8 mouse cellular contexts compared by ENCODE assay signal in genomic region chr6:39781766-39782530, GRCm38 (mm10). TPM values are rescaled to one million over a fixed set of nuclear protein-coding genes. Genes with fewer than 3 reads are reported as not detected.
DNase-seq lines count a peak whose midpoint lies in the region; ATAC-seq and TF ChIP-seq lines count a peak whose summit lies in the region.

No protein-coding gene starts in this region.

- peak; percentile 41 for ATAC-seq in intestine, embryonic 16.5 days
- no peak for ATAC-seq in lung, embryonic 15.5 days (ENCODE audit: borderline replicate concordance, extremely low read depth, low FRiP score, low TSS enrichment)
- ATAC-seq in stomach, postnatal 0 days (ENCODE audit: low FRiP score, low TSS enrichment): peak; percentile 90
- no peak for ATAC-seq in activated CD4-positive, CD25-positive, alpha-beta regulatory T cell, adult 4 months

- H3K9me3 ChIP-seq in intestine, embryonic 16.5 days (ENCODE audit: control insufficient read depth, low read length): no peaks in the 10 kb centered on the region
- no peaks in the 10 kb centered on the region for H3K9me3 ChIP-seq in lung, embryonic 15.5 days
- H3K9me3 ChIP-seq in stomach, postnatal 0 days (ENCODE audit: control insufficient read depth, low read length): no peaks in the 10 kb centered on the region

- H3K4me3 ChIP-seq in spleen, adult 2 months (ENCODE audit: extremely low read depth, insufficient read depth, insufficient read length): 0 out of 2 replicates have a peak overlapping the region, but pooled peaks have one; percentile 9
- H3K4me3 ChIP-seq in intestine, embryonic 16.5 days (ENCODE audit: low read length): no peak overlapping the region
- peak overlapping the region; percentile 28 for H3K4me3 ChIP-seq in lung, embryonic 15.5 days
- H3K4me3 ChIP-seq in stomach, postnatal 0 days (ENCODE audit: low read depth, low read length): peak overlapping the region; percentile 20

- peak overlapping the region; percentile 38; the same call in 1 of the 2 replicates for H3K27ac ChIP-seq in spleen, adult 2 months (ENCODE audit: insufficient read depth, low read length)
- H3K27ac ChIP-seq in intestine, embryonic 16.5 days (ENCODE audit: low read length): peak overlapping the region; percentile 64; the same call in 1 of the 2 replicates
- H3K27ac ChIP-seq in lung, embryonic 15.5 days: no peak overlapping the region
- H3K27ac ChIP-seq in stomach, postnatal 0 days (replicated peaks): peak overlapping the region; percentile 53; the same call in 1 of the 2 replicates

- no peaks in the 10 kb centered on the region for H3K27me3 ChIP-seq in spleen, adult 2 months (ENCODE audit: control insufficient read depth, insufficient read depth, low read length)
- no peaks in the 10 kb centered on the region for H3K27me3 ChIP-seq in intestine, embryonic 16.5 days (replicated peaks; ENCODE audit: control insufficient read depth, insufficient read depth, low read length)
- no peaks in the 10 kb centered on the region for H3K27me3 ChIP-seq in lung, embryonic 15.5 days
- H3K27me3 ChIP-seq in stomach, postnatal 0 days (ENCODE audit: control insufficient read depth, insufficient read depth, low read length): no peaks in the 10 kb centered on the region

- no peak for TF ChIP-seq EP300 in stomach, postnatal 0 days (optimal IDR thresholded peaks at IDR 0.05)

- H3K9ac ChIP-seq in intestine, embryonic 16.5 days (ENCODE audit: low read depth, low read length): peak overlapping the region; percentile 20; the same call in 1 of the 2 replicates
- H3K9ac ChIP-seq in lung, embryonic 15.5 days: peak overlapping the region; percentile 13; the same call in 1 of the 2 replicates
- H3K9ac ChIP-seq in stomach, postnatal 0 days (ENCODE audit: low read length): no peak overlapping the region

- no peaks in the 10 kb centered on the region for H3K36me3 ChIP-seq in spleen, adult 2 months (ENCODE audit: control insufficient read depth, insufficient read depth, low read length)
- no peaks in the 10 kb centered on the region for H3K36me3 ChIP-seq in intestine, embryonic 16.5 days (ENCODE audit: control insufficient read depth, insufficient read depth, low read length)
- no peaks in the 10 kb centered on the region for H3K36me3 ChIP-seq in lung, embryonic 15.5 days
- no peaks in the 10 kb centered on the region for H3K36me3 ChIP-seq in stomach, postnatal 0 days (ENCODE audit: control insufficient read depth, insufficient read depth, low read length)

- TF ChIP-seq POLR2A in spleen, adult 2 months (IDR thresholded peaks at IDR 0.05; ENCODE audit: low read depth, low read length): no peak

- H3K4me1 ChIP-seq in spleen, adult 2 months (ENCODE audit: control insufficient read depth, insufficient read depth, insufficient read length): no peaks in the 10 kb centered on the region; the same call in 1 of the 2 replicates
- H3K4me1 ChIP-seq in intestine, embryonic 16.5 days (ENCODE audit: control insufficient read depth, insufficient read depth, low read length): peaks cover 13% of the 10 kb centered on the region
- peaks cover 17% of the 10 kb centered on the region for H3K4me1 ChIP-seq in lung, embryonic 15.5 days
- no peaks in the 10 kb centered on the region for H3K4me1 ChIP-seq in stomach, postnatal 0 days (replicated peaks; ENCODE audit: control insufficient read depth, insufficient read depth)

- peak overlapping the region; percentile 65 for H3K4me2 ChIP-seq in intestine, embryonic 16.5 days (ENCODE audit: low read depth, low read length)
- H3K4me2 ChIP-seq in lung, embryonic 15.5 days: peak overlapping the region; percentile 62
- peak overlapping the region; percentile 61 for H3K4me2 ChIP-seq in stomach, postnatal 0 days (replicated peaks; ENCODE audit: low read depth)

- no peak for TF ChIP-seq CTCF in spleen, adult 2 months (IDR thresholded peaks at IDR 0.05; ENCODE audit: extremely low read depth, insufficient read depth, insufficient read length, insufficient replicate concordance)
- no peak; the same call in 1 of the 2 replicates for TF ChIP-seq CTCF in stomach, postnatal 0 days (IDR thresholded peaks at IDR 0.05; ENCODE audit: low read depth)

- 69% methylated on average over 17 of the region's 17 CpGs for WGBS in spleen, adult 2 months
- 44% methylated on average over 17 of the region's 17 CpGs for WGBS in intestine, embryonic 16.5 days
- WGBS in lung, embryonic 15.5 days: 32% methylated on average over 17 of the region's 17 CpGs
- WGBS in stomach, postnatal 0 days: 42% methylated on average over 17 of the region's 17 CpGs

- DNase-seq in spleen, adult 2 months (ENCODE audit: low read depth in 1 of 2, low spot score in 2 of 2): no peak
- no peak for DNase-seq in spleen, postnatal 14 days (ENCODE audit: low spot score in 2 of 2)
- DNase-seq in fibroblast of lung, adult 2 months (ENCODE audit: low read depth): peak; percentile 34
- peak; percentile 53 for DNase-seq in stomach, postnatal 0 days (ENCODE audit: low spot score)
- DNase-seq in layer of hippocampus, postnatal 36 days: no peak

RNA-seq across cellular contexts. Expression of gene Mrps33, which starts 28.8 kb away (rescaled TPM):
- polyA plus RNA-seq in spleen, adult 2 months (2012; rRNA removed): 20.6 and 25.9 TPM in 2 replicates
- 145 and 154 TPM in 2 replicates for polyA plus RNA-seq in intestine, embryonic 16.5 days (2015; fragmentation: Nextera tagmentation; extraction: Ambion mirVana)
- 164 and 179 TPM in 2 replicates for polyA plus RNA-seq in lung, embryonic 15.5 days (2015; fragmentation: Nextera tagmentation; extraction: Ambion mirVana)
- polyA plus RNA-seq in stomach, postnatal 0 days (2015; fragmentation: Nextera tagmentation; extraction: Ambion mirVana): 139 and 151 TPM in 2 replicates
- total RNA-seq in layer of hippocampus, postnatal 36 days (2021): 100 to 1,000 TPM; 106 to 107 TPM
- polyA plus RNA-seq in activated CD4-positive, CD25-positive, alpha-beta regulatory T cell, adult 4 months (2017; shearing (Covaris generic)): 100 to 1,000 TPM; 166 to 224 TPM

RNA-seq across cellular contexts. Expression of gene Braf, which starts 56.7 kb away (rescaled TPM):
- 4.5 and 6.4 TPM in 2 replicates for polyA plus RNA-seq in spleen, adult 2 months (2012; rRNA removed)
- 8.6 and 9.1 TPM in 2 replicates for polyA plus RNA-seq in intestine, embryonic 16.5 days (2015; fragmentation: Nextera tagmentation; extraction: Ambion mirVana)
- polyA plus RNA-seq in lung, embryonic 15.5 days (2015; fragmentation: Nextera tagmentation; extraction: Ambion mirVana): 15.2 and 17.3 TPM in 2 replicates
- 4.8 and 5.3 TPM in 2 replicates for polyA plus RNA-seq in stomach, postnatal 0 days (2015; fragmentation: Nextera tagmentation; extraction: Ambion mirVana)
- 100 to 1,000 TPM; 118 to 131 TPM for total RNA-seq in layer of hippocampus, postnatal 36 days (2021)
- 10 to 100 TPM; 15.0 to 15.6 TPM for polyA plus RNA-seq in activated CD4-positive, CD25-positive, alpha-beta regulatory T cell, adult 4 months (2017; shearing (Covaris generic))

Comparison
In these comparisons a context has a peak if more than half of its experiments do, and no peak if none do; other contexts are left out.
1. DNase-seq: peak in fibroblast of lung, adult 2 months (single experiment) and stomach, postnatal 0 days (single experiment); none in spleen, adult 2 months (0 of 2), spleen, postnatal 14 days (0 of 2) and layer of hippocampus, postnatal 36 days (0 of 2).
2. ATAC-seq: peak in intestine, embryonic 16.5 days (single experiment) and stomach, postnatal 0 days (single experiment); none in lung, embryonic 15.5 days (single experiment) and activated CD4-positive, CD25-positive, alpha-beta regulatory T cell, adult 4 months (single experiment).
3. Peak in every context shown above with its lines, with median percentiles within 50 percentile points of each other: H3K4me2 ChIP-seq.